Mouse (Mus musculus): ENCODE measurements around the gene Usp31. TPM values are rescaled to one million over a fixed set of nuclear protein-coding genes. Genes with fewer than 3 reads are reported as not detected.

Usp31 gene
- polyA plus RNA-seq, 1 experiment, result 1.5 TPM

DNA sequence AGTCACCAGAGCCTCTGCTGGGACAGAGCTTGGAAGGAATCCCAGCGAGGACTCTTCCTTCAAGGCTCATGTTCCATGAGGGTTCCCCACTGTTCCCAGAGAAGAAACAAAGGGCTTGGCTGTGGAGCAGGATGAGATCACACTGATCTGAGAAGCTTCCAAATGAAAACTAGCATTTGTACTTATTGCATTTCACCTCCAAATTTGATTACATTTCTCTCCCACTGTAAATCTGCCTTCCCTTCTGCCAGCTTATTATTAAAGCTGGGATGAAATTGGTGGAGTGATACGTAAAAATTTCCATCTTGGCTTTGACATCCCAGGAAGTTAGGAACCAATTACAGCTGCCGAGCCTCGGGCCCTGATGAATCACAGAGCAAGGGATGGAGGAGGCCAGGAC, 111.6 kb downstream of the Usp31 start:
- TF ChIP-seq GATA1 (IDR thresholded peaks at IDR 0.05; ENCODE audit: low read length), result no peak

DNA sequence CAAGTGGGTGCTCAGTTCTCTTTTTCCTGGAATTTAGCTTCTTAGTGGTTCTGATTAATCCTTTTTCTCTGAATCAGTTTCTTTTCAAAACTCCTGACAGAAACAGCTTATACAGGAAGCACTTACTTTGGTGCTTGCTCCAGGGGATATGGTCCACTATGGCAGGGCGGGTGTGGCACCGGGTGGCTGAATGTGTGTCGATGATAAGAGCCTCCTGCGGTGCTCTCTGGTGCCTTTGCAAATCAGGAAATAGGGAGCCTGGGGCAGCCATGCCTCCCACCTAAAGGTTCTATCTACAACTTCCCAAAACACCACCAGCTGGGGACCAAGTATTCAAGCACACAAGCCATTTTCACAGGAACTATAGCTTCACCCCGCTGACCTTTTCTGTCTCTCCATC, 112.0 kb downstream of the Usp31 start:
- no peak for TF ChIP-seq GATA1 (IDR thresholded peaks at IDR 0.05; ENCODE audit: low read length)

DNA sequence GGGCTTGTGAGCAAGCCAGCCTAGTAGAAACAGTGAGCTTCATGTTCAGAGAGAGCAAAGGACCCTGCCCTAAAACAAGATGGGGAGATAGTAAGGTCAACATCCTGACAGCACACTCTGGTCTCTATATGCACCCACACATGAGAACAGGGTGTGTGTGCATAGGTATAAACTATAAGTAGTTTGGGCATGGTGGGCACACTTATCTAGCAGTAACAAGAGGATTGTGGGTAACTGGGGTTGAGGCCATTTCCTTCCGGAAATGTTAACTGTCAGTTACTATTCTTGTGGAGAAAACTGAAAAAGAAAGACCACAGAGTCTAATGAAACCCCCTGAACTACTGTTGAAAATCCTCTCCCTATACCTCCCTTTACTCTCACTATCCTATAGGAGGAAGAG, 112.4 kb downstream of the Usp31 start:
- TF ChIP-seq GATA1 (IDR thresholded peaks at IDR 0.05; ENCODE audit: low read length), result no peak

Other genes with a start within 250 kb of the Usp31 start
- gene Scnn1g, start 27.2 kb upstream of the Usp31 start, polyA plus RNA-seq (2012), result not detected in 2 replicates
- 0.02 TPM in 1 of 2 replicates, not detected in the other for gene Scnn1b, start 157.8 kb upstream of the Usp31 start, polyA plus RNA-seq (2012)

Data from G1E-ER4 (cell line).